Mouse (Mus musculus): ENCODE measurements at regions not wholly inside any gene's neighbourhood (a gene's known extent, or its start where the extent isn't known, plus 50 kb on each side); places are given as distances from the start of the nearest gene placed in this dataset.

DNA sequence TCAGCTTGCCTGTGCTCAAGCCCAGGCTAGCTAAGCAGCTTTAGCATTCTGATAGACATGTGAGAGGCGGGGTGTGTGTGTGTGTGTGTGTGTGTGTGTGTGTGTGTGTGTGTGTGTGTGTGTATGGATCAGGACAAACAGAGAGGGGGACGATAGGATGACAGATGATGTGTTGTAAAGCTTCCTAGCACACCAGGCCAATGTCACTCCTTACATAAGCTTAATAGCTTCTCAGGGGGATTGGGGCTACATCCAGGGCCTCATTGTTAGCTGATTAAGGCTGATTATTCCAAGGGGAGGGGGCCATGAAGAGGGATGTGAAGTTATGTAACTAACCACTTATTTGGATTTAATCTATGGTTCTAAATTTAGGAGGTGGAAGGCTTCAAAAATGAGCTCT, 76.9 kb downstream of the Lsm3 start:
- Histone ChIP-seq H3K27me3 (replicated peaks) (no peaks in the 10 kb centered on the region), H3K4me3 (replicated peaks) (no peak overlapping the region), H3K36me3 (no peaks in the 10 kb centered on the region), H3K9me3 (replicated peaks) (no peaks in the 10 kb centered on the region), H3K27ac (replicated peaks) (no peak overlapping the region), H3K9ac (replicated peaks) (no peak overlapping the region), H3K4me2 (no peak overlapping the region), H3K4me1 (no peaks in the 10 kb centered on the region)
- WGBS: 75% methylated on average over 2 of the region's 2 CpGs
- ATAC-seq (ENCODE audit: low FRiP score): no peak

DNA sequence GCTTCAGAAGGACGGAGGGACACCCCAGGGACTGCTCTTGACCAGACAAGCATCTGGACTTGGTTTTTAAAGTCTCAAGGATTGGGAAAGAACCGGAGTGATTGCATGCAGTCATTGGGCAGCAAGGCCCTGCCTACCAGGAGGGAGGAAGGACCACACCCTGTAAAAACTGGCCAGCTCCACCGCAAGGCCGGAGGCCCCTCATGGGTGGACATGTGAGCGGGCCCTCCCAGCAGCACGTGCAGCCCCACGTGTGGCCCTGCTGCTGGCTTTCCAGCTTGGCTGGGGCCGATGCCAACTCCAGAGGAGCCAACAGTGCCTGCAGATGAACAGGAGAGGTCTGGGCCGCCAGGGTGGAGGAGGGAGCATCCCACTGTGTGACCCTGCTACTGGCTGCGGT, 83.2 kb downstream of the Lsm3 start:
- Histone ChIP-seq H3K4me3 (replicated peaks) (no peak overlapping the region), H3K27ac (replicated peaks) (no peak overlapping the region), H3K9me3 (replicated peaks) (no peaks in the 10 kb centered on the region), H3K4me2 (no peak overlapping the region), H3K9ac (replicated peaks) (no peak overlapping the region), H3K36me3 (no peaks in the 10 kb centered on the region), H3K27me3 (replicated peaks) (no peaks in the 10 kb centered on the region), H3K4me1 (0 out of 2 replicates have a peak, but pooled peaks cover 4% of the 10 kb centered on the region)
- whole genome bisulfite sequencing: 68% methylated on average over 10 of the region's 10 CpGs
- ATAC-seq (ENCODE audit: low FRiP score): no peak

GRCm38 (mm10) chr6:91600116-91600515, 83.7 kb upstream of the Slc6a6 start:
- Histone ChIP-seq H3K9me3 (replicated peaks) (no peaks in the 10 kb centered on the region), H3K36me3 (no peaks in the 10 kb centered on the region), H3K27me3 (replicated peaks) (no peaks in the 10 kb centered on the region), H3K9ac (replicated peaks) (no peak overlapping the region), H3K27ac (replicated peaks) (no peak overlapping the region), H3K4me1 (0 out of 2 replicates have a peak, but pooled peaks cover 4% of the 10 kb centered on the region), H3K4me2 (no peak overlapping the region), H3K4me3 (replicated peaks) (no peak overlapping the region)
- WGBS: 87% methylated on average over 3 of the region's 3 CpGs
- no peak for ATAC-seq (ENCODE audit: low FRiP score)

DNA sequence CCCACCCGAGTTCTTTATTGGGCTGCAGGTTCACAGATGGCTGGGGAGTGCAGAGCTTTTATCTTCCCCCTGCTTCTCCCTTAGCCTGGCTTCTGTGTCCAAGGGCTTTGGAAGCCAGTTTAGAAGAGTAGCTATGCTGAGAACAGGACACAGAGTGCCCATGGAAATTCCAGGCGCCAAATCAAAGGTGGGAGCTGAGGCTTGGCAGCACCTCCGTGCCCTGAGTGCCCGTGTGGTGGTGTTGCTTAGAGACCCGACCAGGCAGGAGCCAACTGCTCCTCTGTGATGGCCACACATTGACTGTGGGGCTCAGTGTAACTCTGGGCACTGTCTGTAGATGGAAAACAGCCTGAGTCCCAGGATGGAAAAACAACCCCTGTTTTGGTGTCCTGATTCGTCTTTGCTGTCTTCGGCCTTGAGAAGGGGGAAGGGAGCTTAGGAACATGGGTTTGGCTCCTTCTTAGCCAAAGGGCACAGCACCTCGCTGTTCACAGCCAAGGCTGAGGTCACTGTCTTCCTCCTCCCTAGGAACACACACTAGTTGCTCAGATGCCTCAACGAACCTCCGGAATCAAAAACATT, 77.1 kb upstream of the Slc6a6 start:
- Histone ChIP-seq H3K27me3 (replicated peaks) (no peaks in the 10 kb centered on the region), H3K36me3 (no peaks in the 10 kb centered on the region), H3K4me2 (no peak overlapping the region), H3K4me1 (no peaks in the 10 kb centered on the region), H3K4me3 (replicated peaks) (no peak overlapping the region), H3K27ac (replicated peaks) (no peak overlapping the region), H3K9me3 (replicated peaks) (no peaks in the 10 kb centered on the region), H3K9ac (replicated peaks) (no peak overlapping the region)
- no peak for ATAC-seq (ENCODE audit: low FRiP score)
- WGBS: 89% methylated on average over 10 of the region's 10 CpGs

DNA sequence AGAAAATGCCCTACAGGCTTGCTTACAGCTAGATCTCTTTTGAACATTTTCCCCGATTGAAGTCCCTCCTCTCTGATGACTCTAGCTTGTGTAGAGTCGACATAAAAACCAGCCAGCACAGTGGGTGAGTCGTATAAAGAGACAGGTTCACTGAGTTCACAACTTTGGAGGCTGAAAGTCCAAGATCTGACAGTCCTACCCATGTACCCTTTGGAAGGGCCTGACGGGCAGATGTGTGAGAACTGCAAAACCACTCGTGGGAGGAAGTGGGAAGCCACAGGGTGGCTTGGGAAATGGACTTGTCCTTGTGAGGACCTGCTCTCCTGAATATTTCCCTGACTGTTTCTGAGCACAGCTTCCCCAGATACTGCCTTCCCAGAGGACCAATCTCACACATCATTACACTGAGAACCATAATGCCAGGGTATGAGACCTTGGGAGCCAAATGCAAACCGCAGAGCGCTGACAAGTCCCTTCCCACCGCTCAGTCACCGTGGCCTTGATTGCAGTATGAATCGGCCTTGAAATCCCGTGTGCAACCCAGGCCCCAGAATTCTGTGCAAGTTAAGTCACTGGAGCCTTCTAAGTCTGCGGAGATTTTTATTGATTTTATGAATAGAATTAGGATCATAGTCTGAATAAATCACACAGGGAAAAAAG, 76.1 kb upstream of the Slc6a6 start:
- WGBS: 70% methylated on average over 12 of the region's 12 CpGs
- no peak overlapping the region for H3K4me3 ChIP-seq (replicated peaks)
- no peak overlapping the region for H3K4me2 ChIP-seq
- no peak overlapping the region for H3K9ac ChIP-seq (replicated peaks)
- H3K36me3 ChIP-seq: no peaks in the 10 kb centered on the region
- H3K27me3 ChIP-seq (replicated peaks): no peaks in the 10 kb centered on the region
- H3K9me3 ChIP-seq (replicated peaks): no peaks in the 10 kb centered on the region
- no peak for ATAC-seq (ENCODE audit: low FRiP score)
- no peaks in the 10 kb centered on the region for H3K4me1 ChIP-seq
- H3K27ac ChIP-seq (replicated peaks): no peak overlapping the region

- H3K4me2 ChIP-seq: no peak overlapping the region
- H3K36me3 ChIP-seq: no peaks in the 10 kb centered on the region
- no peaks in the 10 kb centered on the region for H3K4me1 ChIP-seq
- no peak overlapping the region for H3K4me3 ChIP-seq (replicated peaks)
- ATAC-seq (ENCODE audit: low FRiP score): no peak
- H3K9ac ChIP-seq (replicated peaks): no peak overlapping the region
- H3K27ac ChIP-seq (replicated peaks): no peak overlapping the region
- H3K9me3 ChIP-seq (replicated peaks): no peaks in the 10 kb centered on the region
- no peaks in the 10 kb centered on the region for H3K27me3 ChIP-seq (replicated peaks)
- WGBS: 53% methylated on average over 2 of the region's 2 CpGs
Observed at GRCm38 (mm10) chr6:91609671-91610070, 74.2 kb upstream of the Slc6a6 start.

DNA sequence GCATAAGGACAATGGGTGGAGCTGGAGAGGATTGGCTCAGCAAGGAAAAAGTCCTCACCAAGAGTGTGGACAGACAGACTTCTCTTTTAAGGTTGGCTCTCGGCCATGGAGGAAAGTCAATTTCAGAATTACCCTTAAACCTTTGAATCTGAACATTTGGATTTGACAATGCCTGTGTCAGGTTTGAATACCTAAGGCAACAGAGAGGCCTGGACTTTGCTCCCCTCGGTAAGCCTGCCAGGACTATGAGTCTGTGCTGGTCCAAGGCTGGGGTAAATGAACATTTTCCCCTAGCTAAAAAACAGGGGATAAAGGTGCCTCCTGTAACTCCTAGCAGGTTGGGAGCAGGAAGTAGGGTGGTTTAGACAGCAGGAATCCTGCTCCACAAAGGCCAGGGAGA, 68.8 kb upstream of the Slc6a6 start:
- H3K4me2 ChIP-seq: no peak overlapping the region
- no peaks in the 10 kb centered on the region for H3K27me3 ChIP-seq (replicated peaks)
- no peak for ATAC-seq (ENCODE audit: low FRiP score)
- 84% methylated on average over 2 of the region's 2 CpGs for WGBS
- no peaks in the 10 kb centered on the region for H3K36me3 ChIP-seq
- H3K27ac ChIP-seq (replicated peaks): no peak overlapping the region
- no peak overlapping the region for H3K4me3 ChIP-seq (replicated peaks)
- no peak overlapping the region for H3K9ac ChIP-seq (replicated peaks)
- no peaks in the 10 kb centered on the region for H3K9me3 ChIP-seq (replicated peaks)
- H3K4me1 ChIP-seq: peaks cover 23% of the 10 kb centered on the region

DNA sequence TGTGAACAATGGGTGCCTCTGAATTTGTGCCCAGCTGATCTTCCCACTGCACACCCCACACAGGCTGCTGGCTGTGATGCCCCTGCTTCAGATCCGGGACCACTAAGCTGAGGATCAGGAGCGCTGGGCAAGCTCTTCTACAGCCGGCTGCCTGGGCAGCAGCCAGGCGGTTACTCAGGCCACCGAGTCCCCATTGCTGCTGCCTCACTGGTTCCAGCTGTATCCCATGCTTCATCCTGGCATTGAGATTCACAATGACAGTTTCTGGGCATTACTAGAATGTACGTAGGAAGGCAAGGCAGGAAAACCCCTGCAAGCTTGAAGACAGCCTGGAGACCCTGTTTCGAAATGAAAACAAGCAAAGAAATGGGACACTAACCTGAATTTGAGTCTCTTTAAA, 67.3 kb upstream of the Slc6a6 start:
- H3K9ac ChIP-seq (replicated peaks): peak overlapping the region; percentile 49
- WGBS: 22% methylated on average over 7 of the region's 7 CpGs
- peak overlapping the region; percentile 64 for H3K4me2 ChIP-seq
- ATAC-seq (ENCODE audit: low FRiP score): no peak; the same call in none of the 2 replicates
- H3K36me3 ChIP-seq: no peaks in the 10 kb centered on the region
- no peaks in the 10 kb centered on the region for H3K27me3 ChIP-seq (replicated peaks)
- H3K4me1 ChIP-seq: peaks cover 23% of the 10 kb centered on the region
- H3K4me3 ChIP-seq (replicated peaks): peak overlapping the region; percentile 38
- peak overlapping the region; percentile 91 for H3K27ac ChIP-seq (replicated peaks)
- no peaks in the 10 kb centered on the region for H3K9me3 ChIP-seq (replicated peaks)

GRCm38 (mm10) chr6:91617031-91617596, 66.7 kb upstream of the Slc6a6 start:
- peak; percentile 94 for ATAC-seq (ENCODE audit: low FRiP score)
- Histone ChIP-seq H3K4me2 (peak overlapping the region; percentile 64), H3K27ac (replicated peaks) (peak overlapping the region; percentile 91), H3K9ac (replicated peaks) (peak overlapping the region; percentile 49), H3K9me3 (replicated peaks) (no peaks in the 10 kb centered on the region), H3K27me3 (replicated peaks) (no peaks in the 10 kb centered on the region), H3K4me1 (peaks cover 23% of the 10 kb centered on the region), H3K36me3 (no peaks in the 10 kb centered on the region), H3K4me3 (replicated peaks) (peak overlapping the region; percentile 38)
- 1% methylated on average over 13 of the region's 13 CpGs for WGBS

GRCm38 (mm10) chr6:91617685-91618084, 66.2 kb upstream of the Slc6a6 start:
- H3K9me3 ChIP-seq (replicated peaks): no peaks in the 10 kb centered on the region
- peak overlapping the region; percentile 64 for H3K4me2 ChIP-seq
- H3K4me3 ChIP-seq (replicated peaks): no peak overlapping the region
- no peak overlapping the region for H3K9ac ChIP-seq (replicated peaks)
- peaks cover 23% of the 10 kb centered on the region for H3K4me1 ChIP-seq
- H3K27ac ChIP-seq (replicated peaks): peak overlapping the region; percentile 91
- no peak for ATAC-seq (ENCODE audit: low FRiP score)
- H3K36me3 ChIP-seq: no peaks in the 10 kb centered on the region
- no peaks in the 10 kb centered on the region for H3K27me3 ChIP-seq (replicated peaks)
- WGBS: 78% methylated on average over 10 of the region's 10 CpGs

GRCm38 (mm10) chr6:91619009-91619408, 64.8 kb upstream of the Slc6a6 start:
- Histone ChIP-seq H3K9me3 (replicated peaks) (no peaks in the 10 kb centered on the region), H3K4me2 (no peak overlapping the region)
- no peak for ATAC-seq (ENCODE audit: low FRiP score)

More at GRCm38 (mm10) chr6:91619009-91619408, 64.8 kb upstream of the Slc6a6 start:
- Histone ChIP-seq H3K4me3 (replicated peaks) (no peak overlapping the region), H3K27ac (replicated peaks) (no peak overlapping the region), H3K4me1 (peaks cover 23% of the 10 kb centered on the region), H3K9ac (replicated peaks) (no peak overlapping the region), H3K36me3 (no peaks in the 10 kb centered on the region), H3K27me3 (replicated peaks) (no peaks in the 10 kb centered on the region)
- WGBS: 89% methylated on average over 6 of the region's 6 CpGs
